Mouse (Mus musculus) layer of hippocampus, adult 18-20 months (tissue): ENCODE measurements around the gene Ccdc181. TPM values are rescaled to one million over a fixed set of nuclear protein-coding genes. Genes with fewer than 3 reads are reported as not detected.

ENCODE experiments used
- DNase-seq, 2 experiments: peaks; one replicate each; pipeline ENCODE4 v3.0.0; 2022; ENCODE audit warnings: low spot score in 2 of 2
- total RNA-seq, 2 experiments: library from RNA; stranded (reverse); gene quantifications; 2 replicates each; pipeline ENCODE4 v1.2.3; 2021

Gene Ccdc181
- total RNA-seq, 2 experiments from 2014 or later, result 22.5 to 22.7 TPM

- DNase-seq, result no peak
Observed at GRCm38 (mm10) chr1:164279332-164279731, 3.9 kb downstream of the Ccdc181 start.

- DNase-seq, result no peak
Observed at GRCm38 (mm10) chr1:164284007-164284406, 8.6 kb downstream of the Ccdc181 start.

- DNase-seq, result peak in 1 of 2 experiments; percentile 33
Observed at GRCm38 (mm10) chr1:164287406-164287805, 12.0 kb downstream of the Ccdc181 start.

- no peak for DNase-seq
Observed at GRCm38 (mm10) chr1:164292040-164292439, 16.7 kb downstream of the Ccdc181 start.

- no peak for DNase-seq
Observed at GRCm38 (mm10) chr1:164294071-164294470, 18.7 kb downstream of the Ccdc181 start.

GRCm38 (mm10) chr1:164296473-164296872 lies 21.1 kb downstream of the Ccdc181 start:
- no peak for DNase-seq

- no peak for DNase-seq
Observed at GRCm38 (mm10) chr1:164301949-164302348, 26.6 kb downstream of the Ccdc181 start.

GRCm38 (mm10) chr1:164303821-164304220 lies 28.4 kb downstream of the Ccdc181 start, which contains the start of gene Nme7:
TSS of gene Nme7 (plus strand) at chr1:164304121.
- DNase-seq, result no peak

GRCm38 (mm10) chr1:164307124-164307751 lies 31.9 kb downstream of the Ccdc181 start, which contains the start of gene Blzf1:
TSS of gene Blzf1 (minus strand) at chr1:164307489.
- DNase-seq, result peak; percentile 95 to 98

- DNase-seq, result no peak
Observed at GRCm38 (mm10) chr1:164307922-164308321, 32.5 kb downstream of the Ccdc181 start.

- DNase-seq, result no peak
Observed at GRCm38 (mm10) chr1:164314085-164314484, 38.7 kb downstream of the Ccdc181 start.

- no peak for DNase-seq
Observed at GRCm38 (mm10) chr1:164315266-164315665, 39.9 kb downstream of the Ccdc181 start.

GRCm38 (mm10) chr1:164316697-164317096 lies 41.3 kb downstream of the Ccdc181 start:
- DNase-seq, result peak; percentile 61 to 93

- DNase-seq, result no peak
Observed at GRCm38 (mm10) chr1:164317261-164317660, 41.9 kb downstream of the Ccdc181 start.

GRCm38 (mm10) chr1:164318474-164318873 lies 43.1 kb downstream of the Ccdc181 start:
- no peak for DNase-seq

- no peak for DNase-seq
Observed at GRCm38 (mm10) chr1:164319542-164320140, 44.3 kb downstream of the Ccdc181 start.

- peak in 1 of 2 experiments; percentile 51 for DNase-seq
Observed at GRCm38 (mm10) chr1:164320731-164321130, 45.3 kb downstream of the Ccdc181 start.

GRCm38 (mm10) chr1:164321408-164321807 lies 46.0 kb downstream of the Ccdc181 start:
- DNase-seq, result no peak

- DNase-seq, result no peak
Observed at GRCm38 (mm10) chr1:164322987-164323650, 47.7 kb downstream of the Ccdc181 start.

- no peak for DNase-seq
Observed at GRCm38 (mm10) chr1:164324221-164324620, 48.8 kb downstream of the Ccdc181 start.

GRCm38 (mm10) chr1:164324878-164325277 lies 49.5 kb downstream of the Ccdc181 start:
- no peak for DNase-seq

- peak; percentile 64 to 78 for DNase-seq
Observed at GRCm38 (mm10) chr1:164326600-164327155, 51.3 kb downstream of the Ccdc181 start.
